Mouse (Mus musculus): ENCODE measurements at regions not wholly inside any gene's neighbourhood (a gene's known extent, or its start where the extent isn't known, plus 50 kb on each side); places are given as distances from the start of the nearest gene placed in this dataset.

DNA sequence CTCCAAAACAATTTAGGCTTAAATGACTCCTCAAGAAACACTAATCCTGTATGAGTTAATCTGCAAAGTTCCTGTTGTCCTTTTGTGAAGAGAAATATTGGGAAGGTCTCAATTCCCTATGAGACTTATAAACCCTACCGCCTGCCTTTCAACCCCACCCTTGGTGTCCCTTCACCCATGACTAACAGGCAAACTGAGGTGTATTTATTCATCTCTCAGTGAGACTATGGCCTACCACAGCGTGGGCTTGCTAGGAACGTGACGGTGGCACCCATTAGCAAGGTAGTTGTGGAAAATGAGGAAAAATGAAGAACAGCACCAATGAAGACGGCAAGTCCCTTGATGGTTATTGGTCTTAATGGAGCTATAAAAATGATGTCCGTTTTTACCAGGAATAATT is 181.0 kb upstream of the Tle1 start:
- Histone ChIP-seq H3K27ac (no peak overlapping the region), H3K4me3 (no peak overlapping the region), H3K9me3 (replicated peaks) (no peaks in the 10 kb centered on the region), H3K27me3 (peaks cover 23% of the 10 kb centered on the region), H3K4me2 (no peak overlapping the region), H3K36me3 (ENCODE audit: poor library complexity, severe bottlenecking) (no peaks in the 10 kb centered on the region), H3K9ac (no peak overlapping the region), H3K4me1 (peaks cover 48% of the 10 kb centered on the region)
- ATAC-seq: no peak
- WGBS: 16% methylated on average over 6 of the region's 6 CpGs

DNA sequence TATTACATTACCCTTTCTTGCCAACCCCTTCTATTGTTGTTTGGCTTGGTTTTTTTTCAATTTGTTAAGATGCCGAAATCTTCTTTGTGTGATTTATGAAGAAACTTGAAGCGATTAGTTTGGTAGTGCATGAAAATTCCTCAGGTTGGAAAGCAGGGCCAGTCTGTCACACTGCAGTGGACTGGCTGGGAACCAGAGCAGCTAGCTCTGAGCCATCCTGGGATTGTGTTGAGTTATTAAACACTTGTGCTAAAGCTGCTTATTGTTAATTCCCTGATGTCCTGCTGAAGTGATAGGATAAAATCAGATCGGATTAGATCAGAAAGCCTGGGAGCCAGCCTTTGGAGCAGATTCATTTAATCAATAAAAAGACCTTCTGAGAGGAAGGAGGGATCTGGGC is 180.4 kb upstream of the Tle1 start:
- WGBS: 13% methylated on average over 3 of the region's 3 CpGs

DNA sequence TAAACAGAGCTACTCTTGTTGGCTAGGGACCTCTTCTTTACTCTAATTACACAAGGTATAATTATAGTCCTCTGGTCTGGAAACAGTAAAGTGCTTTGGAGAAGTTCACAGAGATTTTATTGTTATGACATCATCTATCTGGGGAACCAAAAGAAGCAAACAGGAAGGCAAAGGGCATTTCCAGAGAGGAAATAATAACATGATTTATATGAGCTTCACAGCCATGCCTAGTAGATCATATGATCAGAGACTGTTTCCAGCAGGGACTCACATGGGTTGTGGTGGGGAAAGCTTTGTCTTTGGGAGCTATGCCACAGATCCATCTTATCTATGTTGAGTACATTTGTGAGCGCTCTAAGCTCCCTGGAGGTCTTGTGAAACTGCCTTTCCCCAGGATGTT is 178.8 kb upstream of the Tle1 start:
- no peak overlapping the region for H3K4me3 ChIP-seq
- ATAC-seq: no peak
- peaks cover 34% of the 10 kb centered on the region for H3K4me1 ChIP-seq
- H3K27me3 ChIP-seq: peaks cover 20% of the 10 kb centered on the region
- WGBS: 88% methylated on average over 1 of the region's 1 CpGs
- H3K36me3 ChIP-seq (ENCODE audit: poor library complexity, severe bottlenecking): no peaks in the 10 kb centered on the region
- H3K27ac ChIP-seq: no peak overlapping the region
- H3K4me2 ChIP-seq: no peak overlapping the region
- no peaks in the 10 kb centered on the region for H3K9me3 ChIP-seq (replicated peaks)
- no peak overlapping the region for H3K9ac ChIP-seq

More for the DNA sequence above, 180.4 kb upstream of the Tle1 start:
- H3K4me2 ChIP-seq: no peak overlapping the region
- H3K9ac ChIP-seq: no peak overlapping the region
- peaks cover 20% of the 10 kb centered on the region for H3K27me3 ChIP-seq
- peaks cover 48% of the 10 kb centered on the region for H3K4me1 ChIP-seq
- no peak overlapping the region for H3K4me3 ChIP-seq
- ATAC-seq: no peak
- no peaks in the 10 kb centered on the region for H3K9me3 ChIP-seq (replicated peaks)
- H3K27ac ChIP-seq: no peak overlapping the region
- no peaks in the 10 kb centered on the region for H3K36me3 ChIP-seq (ENCODE audit: poor library complexity, severe bottlenecking)

DNA sequence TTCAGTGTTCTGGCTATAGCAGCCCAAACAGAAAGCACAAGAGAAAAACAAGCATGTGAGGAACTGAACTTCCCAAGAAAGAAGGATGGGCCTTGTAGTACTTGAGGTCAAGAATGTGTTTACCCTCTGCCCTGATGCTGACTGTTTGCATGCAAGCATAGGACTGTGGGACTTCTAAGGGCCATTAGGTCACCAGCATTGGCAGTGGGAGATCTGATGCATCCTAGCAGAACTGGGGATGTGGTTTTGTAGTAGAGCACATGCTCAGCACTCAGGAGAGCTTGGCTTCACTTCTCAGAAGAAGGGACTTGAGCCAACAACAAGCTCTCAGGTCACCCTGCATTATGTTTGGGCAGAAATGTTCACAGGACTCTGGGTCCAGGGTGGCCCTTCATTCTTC is 178.3 kb upstream of the Tle1 start:
- peaks cover 29% of the 10 kb centered on the region for H3K4me1 ChIP-seq
- no peak for ATAC-seq
- H3K27me3 ChIP-seq: peaks cover 20% of the 10 kb centered on the region
- no peak overlapping the region for H3K27ac ChIP-seq
- H3K36me3 ChIP-seq (ENCODE audit: poor library complexity, severe bottlenecking): no peaks in the 10 kb centered on the region
- no peak overlapping the region for H3K4me2 ChIP-seq
- no peak overlapping the region for H3K4me3 ChIP-seq
- H3K9ac ChIP-seq: no peak overlapping the region
- no peaks in the 10 kb centered on the region for H3K9me3 ChIP-seq (replicated peaks)

DNA sequence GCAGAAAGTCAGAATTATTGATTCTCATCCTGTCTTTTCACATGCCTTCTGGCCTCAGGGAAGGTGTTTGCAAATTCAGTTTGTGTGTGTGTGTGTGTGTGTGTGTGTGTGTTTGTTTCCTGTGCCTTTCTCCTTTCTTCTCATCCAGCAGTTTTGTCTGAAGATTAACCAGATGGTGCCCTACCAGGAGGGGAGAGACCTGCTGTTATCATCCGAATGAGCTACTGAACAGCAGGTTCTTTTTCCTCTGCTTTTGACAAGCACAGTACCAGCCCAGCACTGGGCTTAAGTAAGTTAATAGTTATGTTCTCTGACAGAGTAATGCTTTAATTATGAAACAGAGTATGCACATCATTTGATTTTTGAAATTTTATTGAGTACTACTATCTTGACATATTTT is 176.8 kb upstream of the Tle1 start:
- Histone ChIP-seq H3K4me3 (no peak overlapping the region), H3K27ac (no peak overlapping the region), H3K4me2 (no peak overlapping the region), H3K4me1 (peaks cover 14% of the 10 kb centered on the region), H3K9me3 (replicated peaks) (no peaks in the 10 kb centered on the region), H3K9ac (no peak overlapping the region), H3K36me3 (ENCODE audit: poor library complexity, severe bottlenecking) (no peaks in the 10 kb centered on the region), H3K27me3 (peaks cover 20% of the 10 kb centered on the region)
- 39% methylated on average over 1 of the region's 1 CpGs for WGBS
- ATAC-seq: no peak

DNA sequence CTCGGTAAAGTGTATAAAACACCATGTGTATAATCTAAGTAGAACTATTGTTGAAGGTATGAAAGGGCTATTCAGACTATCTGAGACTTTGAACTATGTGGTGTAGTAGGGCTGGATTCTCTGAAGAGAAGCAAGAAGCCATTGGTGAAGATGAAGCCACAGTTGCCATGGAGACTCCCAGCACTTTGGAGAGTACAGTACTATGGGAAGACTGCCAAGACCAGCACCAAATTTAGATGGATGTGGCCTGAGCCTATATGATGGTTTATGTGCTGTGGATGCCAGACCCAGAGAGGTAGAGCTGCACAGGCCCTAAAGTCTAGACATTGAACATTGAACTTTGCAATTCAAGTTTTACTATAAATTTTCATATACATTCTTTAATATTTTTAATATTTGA is 151.3 kb upstream of the Tle1 start:
- no peaks in the 10 kb centered on the region for H3K4me1 ChIP-seq
- no peaks in the 10 kb centered on the region for H3K27me3 ChIP-seq
- no peak for ATAC-seq
- H3K4me3 ChIP-seq: no peak overlapping the region
- no peak overlapping the region for H3K27ac ChIP-seq
- no peak overlapping the region for H3K9ac ChIP-seq
- no peaks in the 10 kb centered on the region for H3K9me3 ChIP-seq (replicated peaks)
- WGBS: 24% methylated on average over 1 of the region's 1 CpGs
- H3K36me3 ChIP-seq (ENCODE audit: poor library complexity, severe bottlenecking): no peaks in the 10 kb centered on the region
- H3K4me2 ChIP-seq: no peak overlapping the region

DNA sequence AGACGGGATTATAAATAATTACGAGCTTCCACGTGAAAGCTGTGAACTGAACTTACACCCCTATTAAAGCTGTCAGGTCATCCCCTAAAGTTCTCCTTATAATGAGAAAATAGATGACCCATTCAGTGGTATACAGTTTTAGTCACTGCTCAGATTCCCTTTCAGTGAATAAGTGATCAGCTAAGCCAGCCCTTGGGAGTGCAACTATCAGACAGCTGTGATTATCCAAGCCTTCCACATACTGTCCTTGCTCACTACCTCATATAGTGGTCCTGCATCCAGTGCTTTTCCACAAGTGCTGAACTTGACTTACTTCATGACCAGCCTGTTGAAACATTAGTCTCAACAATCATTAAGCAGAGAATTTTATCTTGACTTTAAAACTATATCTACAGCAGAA is 131.2 kb upstream of the Tle1 start:
- Histone ChIP-seq H3K36me3 (ENCODE audit: poor library complexity, severe bottlenecking) (no peaks in the 10 kb centered on the region), H3K27me3 (0 out of 2 replicates have a peak, but pooled peaks cover 2% of the 10 kb centered on the region), H3K4me3 (no peak overlapping the region), H3K4me1 (peaks cover 8% of the 10 kb centered on the region; the same call in 1 of the 2 replicates), H3K9ac (no peak overlapping the region), H3K9me3 (replicated peaks) (no peaks in the 10 kb centered on the region), H3K27ac (no peak overlapping the region), H3K4me2 (no peak overlapping the region)
- 71% methylated on average over 3 of the region's 3 CpGs for WGBS
- no peak for ATAC-seq

DNA sequence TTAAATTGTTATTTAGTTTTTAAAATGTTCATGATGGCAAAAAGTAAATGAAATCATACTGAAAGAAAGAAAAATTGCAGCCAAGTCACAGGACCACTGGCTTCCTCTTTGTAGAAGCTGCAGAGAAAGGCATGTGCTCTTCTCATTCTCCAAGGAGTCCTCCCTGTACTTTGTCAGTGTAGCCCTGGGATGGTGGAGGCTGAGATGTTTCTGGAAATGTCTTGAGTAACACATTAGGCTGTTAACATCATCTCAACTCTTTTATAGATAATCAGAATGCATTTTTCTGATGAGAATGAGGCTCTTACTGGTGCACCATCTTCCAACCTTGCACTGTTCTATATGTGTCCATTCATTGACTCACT is 128.3 kb upstream of the Tle1 start:
- peak; percentile 62 for ATAC-seq
- Histone ChIP-seq H3K36me3 (ENCODE audit: poor library complexity, severe bottlenecking) (no peaks in the 10 kb centered on the region), H3K27ac (peak overlapping the region; percentile 28; the same call in 1 of the 2 replicates), H3K27me3 (0 out of 2 replicates have a peak, but pooled peaks cover 2% of the 10 kb centered on the region), H3K9ac (no peak overlapping the region), H3K4me3 (no peak overlapping the region), H3K4me2 (no peak overlapping the region), H3K4me1 (peaks cover 8% of the 10 kb centered on the region; the same call in 1 of the 2 replicates), H3K9me3 (replicated peaks) (no peaks in the 10 kb centered on the region)

DNA sequence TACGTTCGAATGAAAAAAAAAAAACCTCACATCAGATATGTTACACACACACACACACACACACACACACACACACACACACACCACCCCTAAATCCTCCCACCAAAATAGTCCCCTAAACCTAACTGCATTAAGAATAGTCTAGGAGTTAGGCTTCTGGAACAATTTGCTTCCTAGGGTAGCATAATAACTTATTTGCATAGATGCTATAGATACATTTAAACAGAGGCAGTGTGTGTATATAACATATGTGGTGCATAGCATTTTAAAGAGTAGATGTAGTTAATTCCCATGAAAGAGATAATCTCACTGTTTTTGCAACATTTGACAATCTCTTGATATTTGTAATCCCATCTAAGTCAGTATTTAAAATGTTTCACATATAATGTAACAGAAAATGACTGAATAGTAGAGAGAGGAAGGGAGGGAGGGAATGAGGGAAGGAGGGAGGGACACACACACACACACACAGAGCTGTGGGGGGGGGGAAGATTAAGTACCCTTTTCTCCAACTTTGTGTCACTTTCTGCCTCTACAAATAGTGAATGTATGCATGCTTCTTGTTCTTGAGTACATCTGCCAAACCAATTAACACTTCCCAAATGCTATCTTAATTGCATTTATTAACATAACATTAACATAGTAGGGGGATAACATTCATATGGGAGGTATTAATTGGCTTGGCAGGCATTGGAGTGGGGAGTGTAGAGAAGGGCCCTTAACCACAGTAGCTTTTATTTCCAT is 127.7 kb upstream of the Tle1 start:
- ATAC-seq: peak; percentile 97
- peak overlapping the region; percentile 28; the same call in 1 of the 2 replicates for H3K27ac ChIP-seq
- peaks cover 8% of the 10 kb centered on the region; the same call in 1 of the 2 replicates for H3K4me1 ChIP-seq
- no peak overlapping the region for H3K9ac ChIP-seq
- H3K4me2 ChIP-seq: no peak overlapping the region
- no peaks in the 10 kb centered on the region for H3K36me3 ChIP-seq (ENCODE audit: poor library complexity, severe bottlenecking)
- no peak overlapping the region for H3K4me3 ChIP-seq
- WGBS: 69% methylated on average over 2 of the region's 2 CpGs
- 0 out of 2 replicates have a peak, but pooled peaks cover 2% of the 10 kb centered on the region for H3K27me3 ChIP-seq
- no peaks in the 10 kb centered on the region for H3K9me3 ChIP-seq (replicated peaks)

DNA sequence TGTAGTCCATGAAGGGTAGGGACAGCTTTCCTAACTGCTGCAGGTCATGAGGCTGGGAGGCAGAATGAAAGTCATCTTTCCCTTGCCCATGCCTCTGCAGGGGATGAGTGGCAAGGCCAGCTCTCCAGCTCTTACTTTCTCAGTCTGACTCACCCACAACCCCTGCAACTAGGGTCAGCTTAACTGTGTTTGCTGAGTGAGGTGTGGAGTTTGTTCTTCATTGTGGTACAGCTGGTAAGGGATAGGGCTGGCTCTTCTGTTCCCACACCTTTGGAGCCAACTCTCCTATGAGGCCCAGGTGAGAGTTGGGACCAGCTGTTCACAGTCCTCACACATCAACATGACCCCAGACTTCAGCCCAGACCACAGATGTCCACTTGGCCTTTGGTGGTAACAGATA is 124.2 kb upstream of the Tle1 start:
- no peak for ATAC-seq
- Histone ChIP-seq H3K4me1 (peaks cover 8% of the 10 kb centered on the region; the same call in 1 of the 2 replicates), H3K36me3 (ENCODE audit: poor library complexity, severe bottlenecking) (no peaks in the 10 kb centered on the region), H3K9ac (no peak overlapping the region), H3K9me3 (replicated peaks) (no peaks in the 10 kb centered on the region), H3K4me2 (no peak overlapping the region), H3K27ac (no peak overlapping the region), H3K27me3 (0 out of 2 replicates have a peak, but pooled peaks cover 2% of the 10 kb centered on the region), H3K4me3 (no peak overlapping the region)

DNA sequence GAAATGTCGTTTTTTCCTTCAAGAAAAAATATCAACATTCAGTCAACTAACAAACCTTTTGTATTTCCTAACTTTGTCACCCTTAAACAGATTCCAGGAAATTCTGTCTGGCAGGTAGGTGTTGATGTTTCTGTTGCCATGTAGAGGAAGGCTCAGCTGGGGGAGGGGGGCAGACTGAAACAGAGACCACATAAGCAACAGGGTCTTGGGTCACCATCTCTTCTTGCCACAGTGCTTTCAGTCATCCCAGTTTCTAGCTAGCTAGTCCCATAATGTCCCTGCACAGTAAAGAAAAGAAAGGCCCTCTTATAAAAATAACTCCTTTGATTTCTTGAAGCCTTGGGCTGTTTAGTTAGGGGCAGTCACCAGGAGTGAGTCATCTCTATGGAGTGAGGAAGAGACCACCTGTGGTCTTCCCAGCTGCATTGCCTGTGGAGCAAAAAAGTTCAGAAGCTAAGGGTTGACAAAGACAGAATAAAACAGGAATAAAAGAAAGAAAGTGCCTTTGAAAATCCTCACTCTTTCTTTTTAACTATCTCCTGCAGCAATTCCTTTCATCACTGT is 84.5 kb upstream of the Tle1 start:
- no peaks in the 10 kb centered on the region for H3K36me3 ChIP-seq (ENCODE audit: poor library complexity, severe bottlenecking)
- no peaks in the 10 kb centered on the region for H3K4me1 ChIP-seq
- no peak overlapping the region for H3K9ac ChIP-seq
- no peak overlapping the region for H3K4me2 ChIP-seq
- no peaks in the 10 kb centered on the region for H3K9me3 ChIP-seq (replicated peaks)
- no peak overlapping the region for H3K4me3 ChIP-seq
- no peaks in the 10 kb centered on the region for H3K27me3 ChIP-seq
- H3K27ac ChIP-seq: no peak overlapping the region
- WGBS: 40% methylated on average over 1 of the region's 1 CpGs
- peak; percentile 70; the same call in 1 of the 2 replicates for ATAC-seq

DNA sequence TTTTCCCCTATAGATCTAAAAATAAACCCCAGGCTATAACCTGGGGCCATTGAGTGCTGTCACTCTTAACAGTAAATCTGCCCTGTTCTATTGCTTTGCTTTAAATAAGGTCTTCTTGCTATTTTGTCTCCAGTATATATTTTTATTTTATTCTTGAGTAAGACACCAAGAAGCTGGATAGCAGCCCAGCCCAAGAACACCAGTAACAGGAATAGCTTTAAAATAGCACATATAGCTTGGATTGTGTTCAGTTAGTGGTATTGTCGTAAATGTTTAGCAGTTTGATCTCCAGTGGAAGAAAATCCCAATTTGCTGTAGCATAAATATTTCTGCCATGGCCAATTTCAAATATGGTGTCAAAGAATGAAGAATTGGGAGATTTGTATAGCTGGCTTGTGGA is 49.8 kb upstream of the Tle1 start:
- H3K27me3 ChIP-seq: no peaks in the 10 kb centered on the region
- H3K36me3 ChIP-seq (ENCODE audit: poor library complexity, severe bottlenecking): no peaks in the 10 kb centered on the region
- WGBS: 95% methylated on average over 1 of the region's 1 CpGs
- no peak overlapping the region for H3K27ac ChIP-seq
- H3K4me1 ChIP-seq: no peaks in the 10 kb centered on the region
- no peak for ATAC-seq
- no peak overlapping the region for H3K4me3 ChIP-seq
- H3K9me3 ChIP-seq (replicated peaks): no peaks in the 10 kb centered on the region
- no peak overlapping the region for H3K4me2 ChIP-seq
- H3K9ac ChIP-seq: no peak overlapping the region

All from forebrain, embryonic 13.5 days (tissue).